Mouse (Mus musculus): Measurements from ENCODE around the gene Tmem120b. TPM values are rescaled to one million over a fixed set of nuclear protein-coding genes. Genes with fewer than 3 reads are reported as not detected.
A peak's percentile ranks its signal among the peaks of the same experiment; 100 is the strongest.

The Tmem120b gene
- polyA plus RNA-seq, 1 experiment from 2014 or later: 19.1 TPM

DNA sequence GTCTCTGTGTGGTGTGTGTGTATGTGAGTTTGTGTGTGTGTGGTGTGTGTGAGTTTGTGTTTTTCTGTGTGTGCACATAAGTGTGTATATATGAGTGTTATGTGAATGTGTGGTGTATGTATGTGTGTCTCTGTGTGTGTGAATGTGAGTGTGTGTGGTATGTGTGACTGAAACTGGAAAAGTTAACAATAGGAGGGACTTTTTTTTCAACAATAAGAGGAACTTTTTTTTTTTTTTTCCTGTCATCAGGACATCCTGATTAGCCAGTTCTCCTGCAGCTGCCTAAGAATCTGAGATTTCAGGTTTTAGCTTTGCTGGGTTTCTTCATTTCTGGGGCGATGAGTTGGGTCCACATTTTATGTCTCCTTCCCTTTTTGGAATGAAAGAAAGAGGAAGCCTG is 11.4 kb downstream of the Tmem120b start:
- Histone ChIP-seq H3K36me3 (no peaks in the 10 kb centered on the region), H3K9me3 (0 out of 2 replicates have a peak, but pooled peaks cover 3% of the 10 kb centered on the region), H3K27ac (0 out of 2 replicates have a peak overlapping the region, but pooled peaks have one; percentile 4), H3K4me2 (replicated peaks) (no peak overlapping the region), H3K27me3 (no peaks in the 10 kb centered on the region), H3K4me3 (no peak overlapping the region), H3K9ac (no peak overlapping the region), H3K4me1 (peaks cover 26% of the 10 kb centered on the region)
- WGBS: 87% methylated on average over 1 of the region's 1 CpGs
- ATAC-seq (ENCODE audit: low FRiP score, low read depth): no peak

DNA sequence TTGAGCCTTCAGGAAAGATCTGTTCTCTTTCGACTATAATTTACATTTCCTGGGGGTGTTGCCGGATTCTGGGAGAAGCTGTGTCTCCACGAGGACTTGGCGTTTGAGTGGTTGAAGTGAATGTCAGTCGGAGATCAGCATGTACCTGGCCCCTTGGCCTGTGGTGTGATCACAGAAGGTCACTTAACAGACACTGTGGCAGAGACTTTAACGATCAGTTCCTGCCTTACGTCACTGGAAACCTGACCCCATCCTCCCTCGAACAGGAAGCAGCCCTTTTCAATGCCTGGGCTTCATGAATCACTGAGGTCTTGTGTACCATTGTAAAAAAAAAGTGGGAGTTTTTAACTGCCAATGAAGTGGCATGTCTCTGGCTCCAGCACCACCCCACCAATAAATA is 11.8 kb downstream of the Tmem120b start:
- Histone ChIP-seq H3K9ac (no peak overlapping the region), H3K27ac (0 out of 2 replicates have a peak overlapping the region, but pooled peaks have one; percentile 4), H3K4me2 (replicated peaks) (no peak overlapping the region), H3K4me1 (peaks cover 26% of the 10 kb centered on the region), H3K27me3 (no peaks in the 10 kb centered on the region), H3K9me3 (0 out of 2 replicates have a peak, but pooled peaks cover 3% of the 10 kb centered on the region), H3K4me3 (no peak overlapping the region), H3K36me3 (no peaks in the 10 kb centered on the region)
- no peak for ATAC-seq (ENCODE audit: low FRiP score, low read depth)
- 24% methylated on average over 8 of the region's 8 CpGs for WGBS

DNA sequence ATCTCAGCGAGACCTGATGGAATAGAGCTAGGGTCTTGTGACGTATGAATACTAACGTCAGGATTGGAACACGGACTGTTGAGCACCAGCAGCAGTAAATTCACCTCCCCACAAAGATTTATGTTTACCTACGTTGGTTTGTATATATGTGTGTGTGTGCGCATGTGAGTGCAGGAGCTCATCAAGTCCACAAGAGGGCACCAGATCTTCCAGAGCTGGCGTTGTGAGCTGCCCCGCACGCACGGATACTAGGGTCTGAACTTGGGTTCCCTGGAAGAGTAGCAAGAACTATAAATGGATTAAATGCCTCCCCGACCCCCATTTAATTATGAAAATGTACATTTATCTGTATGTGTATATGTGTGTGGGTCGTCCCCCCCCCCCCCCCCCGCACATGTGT is 12.3 kb downstream of the Tmem120b start:
- Histone ChIP-seq H3K36me3 (no peaks in the 10 kb centered on the region), H3K4me1 (peaks cover 22% of the 10 kb centered on the region), H3K4me2 (replicated peaks) (no peak overlapping the region), H3K4me3 (no peak overlapping the region), H3K27ac (no peak overlapping the region), H3K9ac (no peak overlapping the region), H3K9me3 (0 out of 2 replicates have a peak, but pooled peaks cover 3% of the 10 kb centered on the region), H3K27me3 (no peaks in the 10 kb centered on the region)
- WGBS: 91% methylated on average over 13 of the region's 13 CpGs
- ATAC-seq (ENCODE audit: low FRiP score, low read depth): no peak

DNA sequence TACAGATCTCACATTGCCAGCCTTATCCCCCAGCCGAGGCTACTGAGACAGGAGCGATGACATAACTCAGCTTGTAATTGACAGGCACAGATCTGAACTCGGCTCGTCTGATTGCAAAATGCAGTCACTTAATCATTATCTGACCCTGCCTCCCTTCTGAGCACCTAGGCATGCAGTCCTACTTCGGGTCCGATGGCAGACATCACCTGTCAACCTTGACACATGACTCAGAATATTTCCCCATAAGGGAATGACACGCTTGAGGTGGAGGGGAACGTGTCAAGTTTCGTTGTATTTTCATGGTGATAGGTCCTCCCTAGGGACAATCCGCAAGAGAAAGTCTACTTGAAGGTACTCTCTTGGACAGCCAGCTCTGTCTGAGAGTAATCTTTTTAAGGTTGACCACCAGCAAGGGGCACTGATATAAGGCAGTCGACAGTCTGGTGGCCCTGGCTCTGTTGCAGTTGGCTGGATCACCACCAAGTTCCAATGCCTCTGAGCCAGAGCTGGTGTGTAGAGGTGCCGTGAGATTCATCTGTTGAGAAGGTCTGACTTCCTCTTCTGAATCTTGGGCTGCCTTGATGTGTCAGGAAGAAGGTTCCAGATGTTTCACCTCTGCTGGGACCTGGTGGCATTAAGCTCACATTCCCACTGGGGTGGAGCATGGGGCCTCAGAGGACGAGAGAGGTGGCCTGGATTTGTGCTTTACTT is 15.3 kb downstream of the Tmem120b start:
- Histone ChIP-seq H3K4me3 (no peak overlapping the region), H3K9me3 (0 out of 2 replicates have a peak, but pooled peaks cover 3% of the 10 kb centered on the region), H3K36me3 (no peaks in the 10 kb centered on the region), H3K9ac (no peak overlapping the region), H3K4me1 (0 out of 2 replicates have a peak, but pooled peaks cover 4% of the 10 kb centered on the region), H3K27me3 (no peaks in the 10 kb centered on the region), H3K27ac (no peak overlapping the region), H3K4me2 (replicated peaks) (no peak overlapping the region)
- WGBS: 73% methylated on average over 13 of the region's 13 CpGs
- ATAC-seq (ENCODE audit: low FRiP score, low read depth): no peak

DNA sequence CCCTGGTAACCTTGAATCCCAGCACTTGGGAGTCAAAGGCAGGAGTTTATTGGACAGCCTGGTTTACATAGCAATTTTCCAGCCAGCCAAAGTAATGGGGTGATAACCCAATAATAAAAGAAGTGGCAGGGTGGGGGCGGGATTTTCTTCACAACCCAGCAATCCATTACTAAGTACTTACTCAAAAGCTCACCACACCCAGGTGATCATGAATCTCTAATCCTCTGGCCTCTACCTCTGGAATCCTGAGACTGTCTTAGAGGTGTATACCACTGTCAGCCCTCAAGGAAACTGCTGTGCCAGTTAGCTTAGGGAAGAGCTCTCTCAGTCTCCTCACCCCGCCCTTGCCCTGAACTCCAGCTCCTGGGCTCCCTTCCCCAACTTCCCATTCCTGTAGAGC is 18.3 kb downstream of the Tmem120b start:
- ATAC-seq (ENCODE audit: low FRiP score, low read depth): no peak

DNA sequence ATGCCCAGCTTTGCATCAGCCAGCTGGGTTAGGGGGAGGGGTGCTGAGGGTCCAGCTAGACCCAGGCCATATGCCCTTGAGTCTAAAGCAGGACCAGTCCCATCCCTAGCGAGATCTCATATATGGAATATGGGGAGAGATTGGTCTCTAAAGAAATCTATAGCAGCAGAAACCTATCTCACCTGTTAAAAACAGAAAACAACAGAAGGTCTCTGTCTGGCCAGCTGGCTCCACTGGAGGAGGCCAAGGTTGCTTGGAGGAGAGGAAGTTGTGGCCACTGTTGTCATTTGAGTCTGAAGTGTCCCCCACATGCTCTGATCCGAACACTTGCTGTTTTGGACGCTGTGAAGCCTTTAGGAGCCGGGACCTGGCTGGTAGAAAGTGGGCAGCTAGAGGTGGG is 20.6 kb downstream of the Tmem120b start:
- 0 out of 2 replicates have a peak, but pooled peaks cover 8% of the 10 kb centered on the region for H3K36me3 ChIP-seq
- H3K9me3 ChIP-seq: no peaks in the 10 kb centered on the region
- no peak overlapping the region for H3K4me3 ChIP-seq
- no peak for ATAC-seq (ENCODE audit: low FRiP score, low read depth)
- H3K27ac ChIP-seq: no peak overlapping the region
- H3K4me2 ChIP-seq (replicated peaks): no peak overlapping the region
- H3K4me1 ChIP-seq: no peaks in the 10 kb centered on the region
- H3K9ac ChIP-seq: no peak overlapping the region
- 82% methylated on average over 4 of the region's 4 CpGs for WGBS
- no peaks in the 10 kb centered on the region for H3K27me3 ChIP-seq

More for the DNA sequence above, 18.3 kb downstream of the Tmem120b start:
- Histone ChIP-seq H3K9ac (no peak overlapping the region), H3K9me3 (no peaks in the 10 kb centered on the region), H3K4me1 (no peaks in the 10 kb centered on the region), H3K36me3 (0 out of 2 replicates have a peak, but pooled peaks cover 8% of the 10 kb centered on the region), H3K4me2 (replicated peaks) (no peak overlapping the region), H3K27me3 (no peaks in the 10 kb centered on the region), H3K27ac (no peak overlapping the region), H3K4me3 (no peak overlapping the region)
- WGBS: 81% methylated on average over 2 of the region's 2 CpGs

DNA sequence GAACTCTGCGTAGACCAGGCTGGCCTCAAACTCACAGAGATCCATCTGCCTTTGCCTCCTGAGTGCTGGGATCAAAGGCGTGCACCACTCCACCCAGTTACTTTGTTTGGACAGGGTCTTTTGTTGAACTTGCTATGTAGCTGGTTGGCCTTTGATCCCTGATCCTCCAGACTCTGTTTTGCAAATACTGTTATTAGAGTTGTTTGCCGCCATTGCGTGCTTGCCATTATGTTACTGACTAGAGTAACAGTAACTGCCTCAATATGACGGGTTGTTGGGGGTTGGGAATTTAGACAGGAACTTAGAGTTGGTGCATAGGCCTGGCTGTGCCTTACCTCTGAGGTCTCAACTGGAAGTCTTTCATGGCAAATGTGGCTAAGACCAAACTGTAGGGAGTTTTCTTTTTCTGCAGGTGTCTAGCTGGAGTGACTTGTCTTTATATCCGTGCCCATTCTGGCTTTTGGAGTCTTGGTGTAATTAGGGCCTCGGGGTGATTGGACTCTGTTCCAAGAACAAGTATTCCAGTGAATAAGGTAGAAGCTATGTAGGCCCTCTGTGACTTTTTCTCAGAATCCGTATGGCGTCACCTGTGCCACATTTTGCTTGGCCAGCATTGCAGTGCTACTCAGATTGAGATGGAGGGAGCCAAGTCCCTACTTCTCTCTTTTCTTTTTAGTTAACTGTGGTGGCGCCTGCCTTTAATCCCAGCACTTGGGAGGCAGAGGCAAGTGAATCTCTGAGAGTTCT is 22.5 kb downstream of the Tmem120b start:
- Histone ChIP-seq H3K4me2 (replicated peaks) (no peak overlapping the region), H3K9ac (no peak overlapping the region), H3K27me3 (no peaks in the 10 kb centered on the region), H3K4me3 (no peak overlapping the region), H3K4me1 (peaks cover 10% of the 10 kb centered on the region), H3K9me3 (no peaks in the 10 kb centered on the region), H3K36me3 (0 out of 2 replicates have a peak, but pooled peaks cover 8% of the 10 kb centered on the region), H3K27ac (no peak overlapping the region)
- 89% methylated on average over 10 of the region's 10 CpGs for WGBS
- no peak for ATAC-seq (ENCODE audit: low FRiP score, low read depth)

DNA sequence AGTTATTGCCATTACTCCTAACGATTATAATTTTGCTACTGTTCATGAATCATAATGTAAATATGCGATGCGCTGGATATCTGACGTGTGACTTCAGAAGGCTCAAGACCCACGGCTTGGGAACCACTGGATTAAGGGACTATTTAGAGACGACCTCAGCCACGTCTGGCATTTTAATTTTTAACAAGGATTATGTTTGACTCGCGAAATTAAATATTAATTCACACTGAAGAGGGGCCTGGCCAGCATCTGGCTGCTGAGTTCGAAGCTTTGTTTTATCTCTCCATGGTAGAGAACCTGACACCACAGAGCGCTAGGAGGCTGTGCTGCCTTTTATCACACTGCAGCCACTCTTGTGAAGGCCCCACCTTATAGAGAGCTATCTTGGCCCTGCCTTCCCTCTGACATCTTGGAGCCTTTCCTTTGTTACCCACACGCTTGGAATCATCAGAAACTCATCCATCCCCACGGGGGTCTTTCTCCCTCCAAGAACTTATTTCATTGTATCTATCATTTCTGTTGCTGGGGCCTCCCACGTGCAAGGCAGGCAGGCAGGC is 24.9 kb downstream of the Tmem120b start:
- Histone ChIP-seq H3K4me1 (peaks cover 10% of the 10 kb centered on the region), H3K27me3 (no peaks in the 10 kb centered on the region), H3K27ac (no peak overlapping the region), H3K9me3 (no peaks in the 10 kb centered on the region), H3K36me3 (0 out of 2 replicates have a peak, but pooled peaks cover 8% of the 10 kb centered on the region), H3K4me3 (no peak overlapping the region), H3K9ac (no peak overlapping the region), H3K4me2 (replicated peaks) (no peak overlapping the region)
- WGBS: 77% methylated on average over 14 of the region's 14 CpGs
- ATAC-seq (ENCODE audit: low FRiP score, low read depth): no peak

DNA sequence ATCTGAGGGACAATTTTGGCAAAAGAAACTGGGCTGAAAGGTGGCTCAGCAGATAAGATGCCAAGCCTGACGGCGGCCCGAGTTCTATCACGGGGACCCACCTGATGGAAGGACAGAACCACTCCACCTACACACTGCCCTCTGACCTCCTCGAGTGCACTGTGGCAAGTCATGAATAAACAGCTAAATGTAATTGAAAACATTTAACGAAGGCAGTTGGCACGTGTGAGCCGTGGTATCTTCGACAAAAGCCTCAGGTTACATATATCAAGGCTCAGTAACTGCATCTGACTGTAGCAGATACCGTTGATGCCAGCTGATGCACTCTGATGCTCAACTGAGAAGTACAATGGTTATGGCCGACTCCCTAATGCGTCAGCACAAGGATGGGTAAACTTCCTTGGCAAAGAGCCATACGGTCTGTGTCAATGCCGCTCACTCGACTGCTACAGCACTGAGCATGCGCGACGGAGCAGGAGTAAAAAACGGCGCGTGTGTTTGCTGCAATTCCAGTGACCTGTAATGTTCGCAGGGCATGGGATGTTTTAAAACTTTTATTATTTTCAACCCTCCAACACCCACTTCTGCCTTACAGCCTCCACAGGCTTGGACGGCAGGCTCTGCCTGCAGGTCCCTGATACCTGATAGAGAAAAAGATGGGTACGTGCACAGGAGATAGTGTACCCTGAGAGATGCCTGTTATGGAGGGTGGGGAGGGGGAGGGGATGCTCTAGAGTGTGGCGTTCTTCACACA is 26.2 kb downstream of the Tmem120b start:
- Histone ChIP-seq H3K4me3 (no peak overlapping the region), H3K27ac (no peak overlapping the region), H3K4me2 (replicated peaks) (no peak overlapping the region; the same call in 1 of the 2 replicates), H3K9me3 (no peaks in the 10 kb centered on the region), H3K9ac (no peak overlapping the region; the same call in 1 of the 2 replicates), H3K4me1 (peaks cover 10% of the 10 kb centered on the region), H3K27me3 (no peaks in the 10 kb centered on the region), H3K36me3 (peaks cover 5% of the 10 kb centered on the region; the same call in 1 of the 2 replicates)
- WGBS: 78% methylated on average over 25 of the region's 25 CpGs
- ATAC-seq (ENCODE audit: low FRiP score, low read depth): no peak

DNA sequence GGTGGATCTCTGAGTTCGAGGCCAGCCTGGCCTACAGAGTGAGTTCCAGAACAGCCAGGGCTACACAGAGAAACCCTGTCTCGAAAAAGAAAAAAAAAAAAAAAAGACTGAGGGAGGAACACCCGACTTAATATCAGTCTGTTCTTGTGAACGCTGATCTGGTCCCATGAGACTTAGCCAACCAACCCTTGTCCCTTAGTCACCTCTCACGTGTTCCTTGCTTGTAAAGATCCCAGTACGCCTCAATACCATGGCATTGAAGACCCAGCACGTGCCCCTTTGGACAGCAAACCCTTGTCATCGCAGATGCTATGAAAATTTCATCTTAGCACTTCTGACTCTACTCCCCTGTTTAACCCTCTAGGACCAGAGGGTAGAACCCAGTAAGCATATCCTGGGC is 28.1 kb downstream of the Tmem120b start:
- no peak overlapping the region for H3K4me2 ChIP-seq (replicated peaks)
- 89% methylated on average over 8 of the region's 8 CpGs for WGBS
- ATAC-seq (ENCODE audit: low FRiP score, low read depth): no peak

DNA sequence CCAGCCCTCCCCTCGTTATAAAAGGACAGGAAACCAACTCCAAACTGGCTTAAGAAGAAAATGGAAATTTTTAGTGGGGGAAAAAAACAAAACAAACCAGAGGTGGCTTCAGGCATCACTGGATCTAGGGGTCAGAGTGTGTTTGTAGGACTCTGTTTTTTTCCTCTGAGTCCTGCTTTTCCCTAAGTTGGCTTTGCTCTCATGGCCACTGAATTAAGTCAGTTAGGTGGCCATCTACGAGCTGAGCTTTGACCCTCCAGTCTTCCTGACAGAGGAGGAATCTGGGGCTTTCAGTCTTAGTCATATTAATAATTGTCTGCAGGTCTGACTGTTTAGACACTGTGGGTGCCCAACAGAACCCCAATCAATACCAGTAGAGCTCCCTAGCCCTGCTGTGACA is 30.3 kb downstream of the Tmem120b start:
- H3K9ac ChIP-seq: no peak overlapping the region
- H3K4me3 ChIP-seq: no peak overlapping the region
- ATAC-seq (ENCODE audit: low FRiP score, low read depth): no peak
- peaks cover 10% of the 10 kb centered on the region for H3K4me1 ChIP-seq
- peaks cover 14% of the 10 kb centered on the region for H3K36me3 ChIP-seq
- no peaks in the 10 kb centered on the region for H3K9me3 ChIP-seq
- H3K27me3 ChIP-seq: no peaks in the 10 kb centered on the region
- WGBS: 82% methylated on average over 2 of the region's 2 CpGs
- H3K27ac ChIP-seq: no peak overlapping the region
- no peak overlapping the region for H3K4me2 ChIP-seq (replicated peaks)

More for the DNA sequence above, 28.1 kb downstream of the Tmem120b start:
- H3K4me1 ChIP-seq: peaks cover 10% of the 10 kb centered on the region
- H3K27me3 ChIP-seq: no peaks in the 10 kb centered on the region
- peaks cover 11% of the 10 kb centered on the region for H3K36me3 ChIP-seq
- no peak overlapping the region for H3K4me3 ChIP-seq
- H3K9me3 ChIP-seq: no peaks in the 10 kb centered on the region
- H3K27ac ChIP-seq: no peak overlapping the region
- H3K9ac ChIP-seq: no peak overlapping the region

Measured in limb, embryonic 13.5 days (tissue).